Mouse (Mus musculus) embryo, embryonic 11 days (tissue): Measurements from ENCODE around the gene Cdhr2.

ENCODE experiments used
- DNase-seq: peaks from one replicate; pipeline ENCODE4 v3.0.0-alpha.2; 2015

The Cdhr2 gene

GRCm38 (mm10) chr13:54753733-54754132 is 52.5 kb downstream of the Cdhr2 start:
- DNase-seq: no peak

- no peak for DNase-seq
Observed at GRCm38 (mm10) chr13:54754169-54755080, 53.2 kb downstream of the Cdhr2 start.

GRCm38 (mm10) chr13:54755201-54755830 is 54.1 kb downstream of the Cdhr2 start:
- no peak for DNase-seq

DNA sequence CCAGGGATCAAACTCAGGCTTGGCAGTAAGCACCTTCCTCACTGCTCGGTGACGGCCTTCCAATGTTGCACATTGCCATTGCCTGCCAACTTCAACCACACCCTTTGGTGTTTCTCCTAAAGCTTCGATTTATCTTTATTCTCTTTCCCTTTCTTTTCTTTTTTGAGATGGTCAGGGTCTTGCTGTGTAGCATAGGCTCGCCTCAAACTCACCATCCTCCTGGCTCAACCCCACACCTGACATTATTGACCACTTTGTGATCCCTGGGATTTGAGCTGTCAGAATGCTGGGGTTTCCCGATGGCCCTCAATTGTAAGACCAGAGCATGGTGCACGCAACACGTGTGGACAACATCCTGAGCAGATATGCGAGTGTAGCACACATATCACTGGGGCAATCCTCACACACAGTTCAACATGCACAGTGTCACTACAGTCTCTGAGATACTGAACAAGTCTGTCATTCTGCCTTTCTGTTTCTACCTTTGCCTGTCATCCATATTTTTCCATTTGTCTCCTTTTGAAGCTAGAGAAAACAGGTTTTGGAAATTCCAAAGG is 55.0 kb downstream of the Cdhr2 start:
- no peak for DNase-seq

DNA sequence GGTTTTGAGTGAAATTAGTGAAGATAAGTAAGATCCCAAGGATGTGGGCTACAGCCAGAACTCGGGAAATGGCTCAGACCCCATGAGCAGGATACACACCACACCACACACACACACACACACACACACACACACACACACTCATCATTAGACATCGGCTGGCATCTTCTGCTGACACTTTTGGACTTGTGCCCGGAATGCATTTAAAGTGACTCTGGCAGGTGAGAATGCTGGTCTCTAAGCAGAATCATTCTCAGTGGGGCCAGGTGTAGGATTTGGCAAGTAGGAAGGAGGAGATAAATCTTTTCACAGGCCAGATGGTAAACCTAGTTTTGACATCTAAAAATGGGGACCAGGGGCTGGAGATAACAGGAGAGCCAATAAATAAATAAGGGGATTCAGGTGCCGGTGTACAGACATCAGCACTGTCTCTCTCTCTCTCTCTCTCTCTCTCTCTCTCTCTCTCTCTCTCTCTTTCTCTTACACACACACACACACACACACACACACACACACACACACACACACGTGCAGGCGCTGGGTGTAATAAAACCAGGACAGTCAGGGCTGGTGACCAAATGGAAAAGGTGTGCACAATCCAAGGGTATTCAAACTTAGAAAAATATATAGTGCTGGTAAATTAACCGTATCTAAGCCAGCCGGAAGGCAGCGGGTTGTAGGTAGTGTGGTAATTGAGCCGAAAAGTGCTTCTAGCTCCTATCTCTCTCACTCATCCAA is 56.0 kb downstream of the Cdhr2 start:
- no peak for DNase-seq

DNA sequence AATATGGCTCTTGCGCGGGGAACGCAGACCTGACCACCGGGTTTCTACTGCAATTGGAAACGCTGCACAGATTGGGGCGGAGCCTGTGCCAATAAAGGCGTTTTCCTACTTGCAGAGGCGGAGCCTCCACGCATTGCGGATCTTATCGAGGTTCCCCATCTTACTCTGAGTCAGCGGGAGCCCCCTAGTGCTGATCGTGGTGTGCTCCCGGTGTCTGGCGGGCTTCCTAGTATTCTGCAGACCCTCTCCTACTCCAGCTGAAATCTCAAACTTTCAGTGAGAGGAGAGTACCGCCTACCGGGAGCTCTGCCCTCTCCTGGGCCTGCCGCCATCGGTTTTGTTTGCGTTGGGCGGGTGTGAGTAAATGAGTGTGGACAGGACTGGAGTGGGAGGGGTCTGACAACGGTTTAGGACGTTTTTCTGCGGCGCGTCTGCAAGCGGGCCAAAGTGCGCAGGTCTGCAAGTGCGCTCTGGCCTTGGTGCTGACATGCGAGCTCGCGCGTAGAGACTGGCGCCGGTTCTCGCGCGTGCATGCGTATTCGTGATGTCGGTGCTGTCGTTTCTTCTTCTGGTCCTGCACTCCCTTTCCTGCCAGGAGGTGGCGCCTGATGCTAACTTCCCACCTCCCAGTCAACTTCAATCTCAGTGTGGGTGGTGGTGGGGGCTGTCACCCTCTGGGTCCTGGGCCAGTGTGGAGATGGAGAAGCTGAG is 56.9 kb downstream of the Cdhr2 start:
- DNase-seq: peak; percentile 96

DNA sequence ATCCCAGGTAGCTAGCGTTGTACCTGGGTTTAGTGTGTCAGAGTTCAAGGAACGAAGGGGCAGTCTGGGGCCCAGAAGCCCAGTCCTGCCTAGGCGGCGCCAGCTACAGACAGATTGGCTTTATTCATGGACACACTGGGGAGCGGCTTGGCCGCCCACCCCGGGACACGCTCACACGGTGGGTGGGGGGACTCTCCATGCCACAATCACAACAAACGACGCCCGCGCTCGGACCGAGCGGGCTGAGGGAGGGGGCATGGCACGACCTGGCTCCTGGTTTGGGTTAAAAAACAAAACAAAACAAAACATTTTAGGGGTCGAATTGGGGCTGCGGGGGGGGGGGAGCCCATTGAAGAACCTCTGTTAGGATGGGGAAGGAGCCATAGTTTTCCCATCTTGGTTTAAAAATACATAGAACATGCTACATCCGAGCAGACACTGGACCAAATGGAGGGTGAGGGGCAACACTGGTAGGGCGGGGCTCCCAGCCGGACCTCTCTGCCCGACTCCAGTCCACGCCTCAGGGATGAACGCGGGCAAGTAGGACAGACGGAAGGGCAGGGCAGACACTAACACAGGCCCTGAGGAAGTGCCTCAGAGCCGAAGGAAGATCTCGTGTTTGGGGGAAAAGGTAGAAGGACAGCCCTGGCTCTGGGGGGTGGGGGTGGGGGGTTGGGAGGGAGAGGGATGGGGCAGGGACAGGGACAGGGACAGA is 57.7 kb downstream of the Cdhr2 start:
- no peak for DNase-seq

DNA sequence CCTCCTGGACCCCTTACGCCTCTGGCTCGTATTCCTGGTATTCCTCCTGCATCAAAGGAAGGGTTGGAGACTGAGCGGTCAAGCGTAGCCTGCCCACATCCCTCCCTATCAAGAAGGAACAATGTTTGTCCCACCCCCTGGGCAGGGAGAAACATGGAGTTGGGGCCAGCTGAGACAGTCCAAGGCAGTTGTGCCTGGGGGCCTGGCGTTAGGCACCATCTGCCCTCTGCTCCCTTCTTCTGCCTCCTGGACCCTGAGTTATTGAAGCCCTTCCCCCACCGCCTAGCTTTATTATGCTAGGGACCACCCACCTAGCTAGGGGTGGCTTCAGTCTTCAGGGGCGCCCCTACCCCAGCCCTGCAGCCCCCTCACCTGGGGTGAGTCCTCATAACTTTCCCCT is 58.2 kb downstream of the Cdhr2 start:
- DNase-seq: peak; percentile 25

GRCm38 (mm10) chr13:54760164-54760795 is 59.0 kb downstream of the Cdhr2 start:
- DNase-seq: peak; percentile 60

DNA sequence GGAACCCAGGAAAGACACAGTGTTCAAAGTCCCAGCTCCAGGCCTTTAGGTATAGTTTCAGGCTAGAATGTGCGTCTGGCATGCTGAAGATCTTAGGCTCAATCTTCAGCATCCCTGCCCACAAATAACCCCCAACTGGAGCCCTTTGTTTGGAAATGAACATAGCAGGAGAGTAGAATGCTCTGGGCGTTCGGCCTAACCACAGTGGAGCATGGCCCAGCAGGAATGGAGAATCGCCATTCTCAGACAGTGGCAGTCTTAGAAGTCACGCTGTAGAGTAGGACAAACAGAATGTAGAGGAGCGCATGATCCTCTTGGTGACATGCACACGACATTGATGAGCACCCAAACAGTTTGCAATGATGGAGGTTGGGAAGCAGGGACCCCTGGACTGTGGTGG is 59.6 kb downstream of the Cdhr2 start:
- no peak for DNase-seq

- no peak for DNase-seq
Observed at GRCm38 (mm10) chr13:54765281-54766191, 64.3 kb downstream of the Cdhr2 start.

DNA sequence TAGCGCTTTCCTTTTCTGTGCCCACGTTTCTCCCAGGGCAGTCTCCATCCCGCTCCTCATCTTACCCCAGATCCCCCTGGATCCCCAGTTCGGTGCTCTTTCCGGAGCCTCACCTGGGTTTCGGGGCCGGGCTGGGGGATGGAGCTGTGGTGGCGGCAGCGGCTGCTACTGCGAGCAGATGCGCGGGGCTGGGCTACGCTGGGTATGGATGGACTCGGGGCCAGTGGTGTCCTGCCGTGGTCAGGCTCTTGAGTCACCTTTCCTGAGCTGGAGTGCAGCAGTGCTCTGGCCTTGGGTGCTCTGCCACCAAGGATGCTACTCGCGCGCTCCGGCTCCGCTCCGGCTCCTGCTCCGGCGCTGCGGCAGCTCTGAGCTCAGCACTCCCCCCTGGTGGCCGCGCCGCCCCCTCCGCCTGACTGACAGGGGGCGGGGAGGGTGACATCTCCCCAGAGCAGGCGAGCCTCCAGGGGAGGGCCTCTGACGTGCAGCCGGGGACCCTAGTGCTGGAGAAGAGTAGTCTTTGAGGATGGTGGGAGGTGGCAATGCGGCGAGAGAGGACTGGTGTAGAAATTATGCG is 65.0 kb downstream of the Cdhr2 start, which contains the start of gene Sncb:
Sncb (minus strand) TSS at position 404 of the 577 bp plus-strand sequence.
- DNase-seq: peak; percentile 79

- DNase-seq: no peak
Observed at GRCm38 (mm10) chr13:54767012-54767411, 65.8 kb downstream of the Cdhr2 start.

- DNase-seq: no peak
Observed at GRCm38 (mm10) chr13:54780592-54780991, 79.3 kb downstream of the Cdhr2 start.

DNA sequence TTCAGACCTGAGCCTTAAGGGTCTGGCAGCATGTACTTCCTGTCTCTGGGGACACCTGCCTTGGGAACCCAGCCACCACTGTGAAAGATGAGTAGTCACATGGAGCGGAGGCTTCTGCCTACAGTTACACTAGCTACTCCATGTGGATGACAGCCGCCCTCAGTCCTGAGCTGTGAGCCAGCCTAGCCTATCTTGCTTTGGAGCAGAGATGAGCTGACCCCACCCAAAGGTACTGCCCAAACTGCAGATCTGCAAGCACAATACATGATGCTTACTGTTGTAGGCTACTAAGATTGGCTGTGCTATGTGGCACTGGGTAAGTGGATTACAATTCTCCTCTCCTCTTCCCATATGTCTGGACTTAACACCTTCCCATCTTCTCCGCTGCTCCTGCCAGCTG is 79.8 kb downstream of the Cdhr2 start:
- no peak for DNase-seq

DNA sequence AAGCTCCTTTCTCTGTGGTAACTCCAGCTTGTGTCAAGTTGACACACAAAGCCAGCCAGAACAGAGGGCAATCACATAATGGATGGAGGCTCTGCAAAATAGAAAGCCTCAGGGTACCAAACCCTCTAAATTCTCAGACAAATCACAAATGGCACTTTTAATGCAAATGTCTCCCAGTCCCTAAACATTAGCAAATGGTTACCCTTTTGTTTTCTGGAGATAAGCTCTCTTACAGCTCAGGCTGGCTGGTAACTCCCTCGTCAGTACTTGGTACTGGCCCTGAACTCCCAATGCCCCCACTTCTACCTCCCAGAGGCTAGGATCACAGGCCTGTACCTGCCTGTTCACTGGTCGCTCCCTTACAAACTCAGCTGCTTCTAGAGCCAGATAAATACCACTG is 82.0 kb downstream of the Cdhr2 start:
- DNase-seq: no peak

- no peak for DNase-seq
Observed at GRCm38 (mm10) chr13:54783698-54784097, 82.4 kb downstream of the Cdhr2 start, which contains the start of gene Eif4e1b. Gene Eif4e1b (plus strand): TSS chr13:54783998.
